Mouse (Mus musculus): ENCODE measurements around the gene Trmt61a. TPM values are rescaled to one million over a fixed set of nuclear protein-coding genes. Genes with fewer than 3 reads are reported as not detected.

Gene Trmt61a
- total RNA-seq, 2 experiments from 2014 or later: 3.1 to 3.8 TPM

DNA sequence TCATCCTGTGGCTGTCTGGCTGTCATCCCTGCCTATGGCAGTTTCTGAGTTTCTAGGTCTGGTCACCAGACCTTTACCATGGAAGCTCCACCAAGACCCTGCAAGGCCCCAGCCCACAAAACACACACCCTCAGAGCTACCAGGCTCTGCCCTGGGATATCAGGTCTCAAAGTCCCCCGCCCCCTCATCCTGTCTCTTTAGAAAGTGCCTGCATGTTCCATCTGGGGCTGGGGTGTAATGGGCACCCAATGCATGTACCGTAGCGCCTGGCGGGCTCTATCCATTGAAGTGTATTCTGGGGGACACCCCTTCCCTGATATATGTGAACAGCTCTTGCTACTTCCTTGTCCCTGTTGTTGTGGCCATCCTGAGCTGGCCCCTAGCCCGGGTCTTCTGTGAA lies 15.0 kb downstream of the Trmt61a start:
- Histone ChIP-seq H3K4me3 (no peak overlapping the region), H3K27ac (peak overlapping the region; percentile 70)
- intact Hi-C loops (cut with DNase I): no loop called here
- no peak for TF ChIP-seq CTCF (IDR thresholded peaks at IDR 0.05)
- no peak for DNase-seq

DNA sequence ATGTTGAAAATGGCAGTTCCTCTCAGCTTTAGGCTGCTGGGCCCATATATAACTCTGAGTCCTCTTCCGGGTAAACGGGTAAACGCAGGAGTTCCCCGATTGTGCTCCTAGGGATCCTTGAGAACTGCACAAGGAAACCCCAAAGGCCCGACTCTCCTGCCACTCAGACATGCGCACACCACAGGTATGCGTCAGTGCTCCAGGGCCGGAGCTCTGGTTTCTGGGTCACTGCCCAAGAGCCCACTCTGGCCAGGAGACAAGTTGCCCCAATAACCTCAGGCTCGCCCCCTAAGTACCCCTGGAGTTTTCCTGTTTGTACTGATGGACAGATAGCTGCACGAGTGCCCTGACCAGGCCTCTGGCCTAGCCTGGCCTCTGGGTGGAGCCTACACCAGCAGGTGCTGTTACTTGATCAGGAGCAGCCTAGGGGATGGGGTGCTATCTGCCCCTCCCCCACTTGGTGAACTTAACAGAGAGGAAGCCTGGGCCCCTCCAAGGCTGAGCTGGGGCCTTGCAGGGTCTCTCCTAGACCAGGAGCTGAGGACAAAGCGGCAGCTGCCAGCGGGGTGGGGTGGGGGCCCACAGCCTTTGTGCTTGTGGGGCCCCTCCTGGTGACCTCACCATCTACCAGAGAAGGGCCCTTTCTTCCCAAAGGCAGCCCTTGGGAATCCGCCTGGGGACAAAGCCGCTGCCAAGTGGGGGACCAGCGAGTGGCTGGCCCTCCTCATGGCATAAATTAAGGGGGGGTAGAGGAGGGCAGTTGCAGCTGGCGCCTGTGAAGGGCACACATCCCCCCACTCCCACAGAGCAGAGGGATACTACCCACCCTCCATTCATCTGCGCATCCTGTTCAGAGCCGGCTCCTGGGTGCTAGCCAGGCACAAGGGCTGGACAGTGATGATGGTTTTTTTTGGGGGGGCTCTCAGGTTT lies 15.7 kb downstream of the Trmt61a start:
- intact Hi-C loops (cut with DNase I): no loop called here
- H3K4me3 ChIP-seq: no peak overlapping the region
- H3K27ac ChIP-seq: peak overlapping the region; percentile 70
- TF ChIP-seq CTCF (IDR thresholded peaks at IDR 0.05): no peak
- no peak for DNase-seq

DNA sequence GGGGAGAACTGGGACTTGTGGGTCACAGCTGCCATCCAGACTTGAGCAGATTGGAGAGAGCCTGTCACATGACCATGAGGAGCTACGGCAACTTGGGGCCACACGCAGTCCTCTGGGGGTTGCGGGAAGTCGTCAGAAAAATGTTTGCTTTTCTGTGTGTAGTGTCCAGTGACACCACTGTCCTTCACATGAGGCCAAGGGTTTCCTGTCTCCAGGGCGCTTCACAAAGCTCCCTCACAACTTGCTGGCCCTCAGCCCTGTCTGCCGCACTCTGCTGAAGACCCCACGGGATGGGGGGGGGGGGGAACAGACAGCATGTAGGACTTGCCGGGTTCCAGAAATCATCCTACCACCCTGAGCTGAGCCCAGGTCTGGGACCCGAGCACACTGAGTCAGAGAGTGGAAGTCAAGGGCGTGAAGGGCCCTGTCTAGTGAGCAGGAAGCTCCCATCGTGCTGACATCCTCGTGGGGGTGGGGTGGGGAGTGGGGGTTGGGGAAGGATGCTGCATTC lies 16.4 kb downstream of the Trmt61a start:
- H3K4me3 ChIP-seq: no peak overlapping the region
- peak overlapping the region; percentile 70 for H3K27ac ChIP-seq
- TF ChIP-seq CTCF (IDR thresholded peaks at IDR 0.05): no peak
- intact Hi-C loops (cut with DNase I): no loop called here
- no peak for DNase-seq

DNA sequence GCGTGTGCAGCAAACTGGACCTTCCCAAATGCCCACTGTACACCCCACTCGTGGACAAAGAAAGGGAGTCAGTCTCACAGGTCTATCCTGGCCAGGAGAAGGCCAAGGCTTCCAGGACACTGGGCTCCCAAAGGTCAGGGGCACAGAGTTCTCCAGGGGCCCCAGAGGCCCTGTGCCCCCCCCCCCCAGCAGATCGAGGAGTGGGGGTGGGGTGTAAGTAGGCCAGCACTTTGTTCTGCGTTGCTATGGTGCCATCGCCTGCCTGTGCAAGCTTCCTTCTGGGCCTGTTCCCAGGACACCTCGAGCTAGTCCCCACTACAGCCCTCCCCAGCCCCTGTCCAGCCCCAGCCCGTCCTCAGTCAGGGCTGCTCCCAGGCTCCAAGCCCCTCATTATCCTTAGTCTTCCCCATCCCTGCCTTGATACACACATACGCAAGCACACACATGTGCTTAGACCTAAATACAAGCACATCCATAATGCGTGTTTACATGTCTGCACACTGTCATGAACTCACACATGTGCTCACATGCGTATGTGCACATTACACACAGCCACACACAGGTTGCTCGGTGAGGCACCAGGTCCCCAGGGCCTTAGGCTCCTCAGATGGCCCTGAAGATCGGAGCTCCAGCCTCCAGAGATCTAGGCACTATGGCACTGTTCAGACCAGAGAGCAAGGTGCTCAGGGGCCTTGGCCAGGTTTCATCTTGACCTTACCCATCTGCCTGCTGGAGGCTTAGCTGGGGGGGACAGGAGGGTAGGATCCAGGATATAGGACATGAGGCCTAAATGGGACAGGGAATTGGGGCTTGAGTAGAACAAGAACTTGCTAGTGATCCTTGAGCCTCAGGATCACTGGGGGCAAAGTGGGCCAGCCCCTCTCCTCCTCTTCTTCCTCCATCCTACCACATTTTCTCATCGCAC lies 17.2 kb downstream of the Trmt61a start:
- TF ChIP-seq CTCF (IDR thresholded peaks at IDR 0.05): no peak
- peak overlapping the region; percentile 70 for H3K27ac ChIP-seq
- H3K4me3 ChIP-seq: no peak overlapping the region
- intact Hi-C loops (cut with DNase I): loop anchor here (5.0 kb wide), 1 partner anchor 37 kb away; no protein-coding TSS in a partner anchor
- no peak for DNase-seq

DNA sequence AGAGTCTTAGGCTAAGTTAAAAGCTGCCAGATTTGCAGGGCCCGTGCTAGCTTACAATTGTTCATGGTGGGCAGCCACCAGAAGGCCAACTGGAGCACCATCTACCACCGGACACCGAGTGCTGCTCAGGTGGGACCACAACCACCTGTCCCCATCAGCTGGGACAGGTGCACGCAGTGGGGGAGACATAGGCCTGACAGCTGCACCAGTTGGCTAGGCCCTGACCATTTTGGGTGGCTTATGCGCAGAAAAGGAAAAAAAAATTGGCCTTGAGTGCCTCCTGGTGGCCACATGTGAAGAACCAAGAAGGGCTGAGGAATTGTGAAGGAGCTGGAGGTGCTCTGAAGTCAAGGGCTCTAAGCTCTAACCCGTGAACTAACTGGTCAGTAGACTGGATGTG lies 18.3 kb downstream of the Trmt61a start:
- Histone ChIP-seq H3K4me3 (no peak overlapping the region), H3K27ac (peak overlapping the region; percentile 70)
- TF ChIP-seq CTCF (IDR thresholded peaks at IDR 0.05): peak; percentile 72
- peak; percentile 65 for DNase-seq
- intact Hi-C loops (cut with DNase I): loop anchor here (1.0 to 5.0 kb wide), 2 partner anchors 28 to 36 kb away; no protein-coding TSS in a partner anchor

DNA sequence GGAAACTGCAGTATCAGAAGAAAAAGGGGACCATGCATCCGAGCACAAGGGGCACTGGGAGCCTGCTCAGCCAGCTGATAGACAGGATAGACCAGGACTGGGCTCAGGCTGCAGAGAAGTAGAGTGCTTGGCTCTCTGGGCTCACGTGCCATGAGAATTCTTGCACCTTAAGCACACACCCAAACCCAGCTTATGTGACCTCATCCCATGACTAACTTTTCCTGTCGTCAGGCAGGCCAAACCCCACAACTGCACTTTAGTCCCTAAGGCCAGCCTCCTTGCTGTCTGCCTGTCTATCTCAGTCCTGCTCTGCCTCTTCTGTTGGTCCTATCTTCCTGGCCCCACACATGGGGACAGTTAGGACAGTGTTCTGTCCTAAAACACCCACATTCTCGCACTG lies 19.8 kb downstream of the Trmt61a start:
- intact Hi-C loops (cut with DNase I): loop anchor here (5.0 kb wide), 1 partner anchor 35 kb away; no protein-coding TSS in a partner anchor
- H3K4me3 ChIP-seq: no peak overlapping the region
- H3K27ac ChIP-seq: peak overlapping the region; percentile 65
- no peak for TF ChIP-seq CTCF (IDR thresholded peaks at IDR 0.05)
- no peak for DNase-seq

DNA sequence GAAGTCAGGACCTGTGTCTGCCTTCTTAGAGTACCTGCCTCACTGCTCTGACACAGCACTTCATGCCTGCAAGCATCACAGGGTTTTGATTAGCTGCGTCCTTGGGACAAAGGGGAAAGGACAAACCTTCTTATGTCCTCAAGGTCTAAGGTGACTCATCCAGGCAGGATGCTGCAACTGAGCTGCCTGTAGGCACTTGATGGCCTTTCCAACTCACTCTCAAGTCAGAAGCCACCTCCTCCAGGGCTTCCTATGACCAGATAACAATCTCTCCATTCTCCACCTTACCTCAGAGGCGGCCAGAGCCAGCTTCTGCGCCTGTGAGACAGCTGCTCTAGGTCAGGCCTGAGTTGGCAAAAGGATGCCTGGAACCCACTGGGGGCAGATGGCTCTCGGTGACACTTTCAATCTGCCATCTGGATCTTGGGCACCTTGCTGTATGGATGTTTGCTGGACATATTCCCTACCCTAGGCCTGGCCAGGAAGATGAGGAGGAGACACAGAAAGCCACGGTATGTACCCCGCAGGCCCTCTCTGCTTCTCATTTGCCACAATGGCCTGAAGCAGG lies 20.5 kb downstream of the Trmt61a start:
- no peak for TF ChIP-seq CTCF (IDR thresholded peaks at IDR 0.05)
- intact Hi-C loops (cut with DNase I): loop anchor here (5.0 kb wide), 1 partner anchor 34 kb away; no protein-coding TSS in a partner anchor
- Histone ChIP-seq H3K27ac (peak overlapping the region; percentile 65), H3K4me3 (no peak overlapping the region)
- no peak for DNase-seq

DNA sequence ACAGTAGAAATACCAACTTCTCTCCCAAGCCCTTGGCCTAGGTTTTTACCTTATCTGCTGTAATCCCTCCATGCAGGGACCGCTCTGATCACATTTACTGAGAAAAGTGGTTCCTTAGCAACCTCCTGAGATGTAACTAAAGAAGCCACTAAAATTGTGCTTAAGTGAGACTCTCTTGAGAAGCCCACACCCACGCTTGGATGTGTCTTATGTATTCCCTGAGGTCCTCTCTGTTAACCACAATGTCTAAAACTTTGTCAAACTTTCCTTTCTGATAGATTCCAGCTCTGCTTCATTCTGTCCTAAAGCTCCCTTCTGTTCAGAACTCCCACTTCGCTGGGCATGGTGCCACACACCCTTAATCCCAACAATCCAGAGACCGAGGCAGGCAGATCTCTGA lies 21.6 kb downstream of the Trmt61a start:
- DNase-seq: no peak
- TF ChIP-seq CTCF (IDR thresholded peaks at IDR 0.05): no peak
- intact Hi-C loops (cut with DNase I): loop anchor here (5.0 kb wide), 1 partner anchor 33 kb away; no protein-coding TSS in a partner anchor
- H3K4me3 ChIP-seq: no peak overlapping the region
- peak overlapping the region; percentile 6; the same call in 1 of the 2 replicates for H3K27ac ChIP-seq

DNA sequence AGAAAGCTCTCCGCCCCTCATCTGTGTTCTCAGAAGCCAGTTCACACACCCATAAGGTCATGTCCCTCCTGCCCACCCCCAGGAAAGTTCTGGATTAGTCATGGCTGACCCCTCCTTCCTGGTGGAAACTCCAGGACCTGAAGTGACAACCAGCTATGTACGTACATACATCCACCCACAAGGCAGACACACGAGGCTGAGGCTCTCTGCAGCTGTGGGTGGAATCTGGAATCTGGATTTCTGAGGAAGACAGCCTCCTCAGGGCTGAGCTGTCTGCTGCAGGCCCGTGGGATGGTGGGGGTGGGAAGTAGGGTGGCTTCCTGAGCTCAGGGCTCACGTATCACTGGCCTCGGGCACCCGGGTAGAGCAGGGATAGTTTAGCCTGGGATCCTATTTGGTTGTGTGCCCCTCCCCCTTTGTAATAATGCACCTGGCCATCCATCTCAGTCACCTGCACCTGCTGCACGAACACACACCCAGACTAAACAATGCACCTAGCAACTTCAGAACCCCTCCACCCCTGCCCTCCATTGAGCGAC lies 23.1 kb downstream of the Trmt61a start:
- TF ChIP-seq CTCF (IDR thresholded peaks at IDR 0.05): no peak
- Histone ChIP-seq H3K27ac (peak overlapping the region; percentile 28), H3K4me3 (no peak overlapping the region)
- intact Hi-C loops (cut with DNase I): no loop called here
- no peak for DNase-seq

DNA sequence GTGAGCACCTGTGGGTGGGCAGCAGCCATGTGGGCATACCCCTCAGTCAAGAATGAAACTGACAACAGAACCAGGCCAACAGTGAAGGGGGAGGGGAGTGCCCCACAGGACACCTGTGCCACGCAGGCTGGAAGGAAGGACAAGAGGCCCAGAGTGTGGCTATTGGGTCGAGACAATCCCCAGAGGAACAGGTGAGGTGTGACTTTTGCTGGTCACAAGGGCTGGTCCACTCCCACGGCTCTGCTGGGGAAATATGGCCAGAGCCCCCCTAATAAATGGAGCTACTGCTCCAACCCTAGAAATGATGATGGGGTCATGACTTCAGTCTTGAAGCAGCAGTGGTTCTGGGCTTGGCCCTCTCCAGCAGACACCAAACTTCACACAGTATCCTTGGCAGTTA lies 25.4 kb downstream of the Trmt61a start:
- no peak for TF ChIP-seq CTCF (IDR thresholded peaks at IDR 0.05)
- Histone ChIP-seq H3K4me3 (no peak overlapping the region), H3K27ac (peak overlapping the region; percentile 93)
- no peak for DNase-seq
- intact Hi-C loops (cut with DNase I): no loop called here

DNA sequence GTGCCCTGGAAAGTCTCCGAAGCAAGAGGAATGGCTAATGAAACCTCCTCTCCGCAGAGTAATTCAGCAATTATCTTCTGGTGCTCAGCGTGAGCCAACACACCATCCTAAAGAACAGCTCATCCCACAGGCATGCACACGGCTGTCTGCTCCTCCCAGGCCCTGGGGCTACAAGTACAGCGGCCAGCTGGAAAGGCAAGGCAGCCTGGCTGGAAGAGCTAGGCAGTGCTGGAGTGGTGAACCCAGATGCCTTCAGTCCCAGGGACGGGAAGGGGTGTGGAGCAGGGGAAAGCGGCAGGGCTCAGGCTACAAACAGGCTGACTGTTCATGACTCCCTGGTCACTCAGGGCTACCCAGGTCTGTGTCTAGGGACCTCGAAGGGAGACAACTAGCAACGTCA lies 26.7 kb downstream of the Trmt61a start:
- no peak for TF ChIP-seq CTCF (IDR thresholded peaks at IDR 0.05)
- Histone ChIP-seq H3K4me3 (peak overlapping the region; percentile 31), H3K27ac (peak overlapping the region; percentile 93)
- DNase-seq: peak; percentile 88
- intact Hi-C loops (cut with DNase I): no loop called here
